Mouse (Mus musculus) liver, embryonic 15.5 days (tissue): ENCODE measurements around the gene Rnf44. TPM values are rescaled to one million over a fixed set of nuclear protein-coding genes. Genes with fewer than 3 reads are reported as not detected.
A peak's percentile ranks its signal among the peaks of the same experiment; 100 is the strongest.

Experiments used
- ATAC-seq: fragments of 200-750 bp; cut with Nextera tagmentation; 2 replicates; pipeline ENCODE4 v1.8.0; 2017; ENCODE audit warnings: moderate number of reproducible peaks, mild to moderate bottlenecking, moderate library complexity; ENCODE audit not compliant: insufficient read depth
- H3K27ac ChIP-seq: fragments of 300-500 bp; sonication (generic); replicated peaks from 2 replicates; pipeline ENCODE4 v1.5.1; 2015; ENCODE audit warnings: mild to moderate bottlenecking, inconsistent platforms
- H3K27me3 ChIP-seq: fragments of 300-500 bp; sonication (generic); 2 replicates; pipeline ENCODE4 v1.6.1; 2015; ENCODE audit warnings: mild to moderate bottlenecking, inconsistent platforms
- H3K36me3 ChIP-seq: fragments of 300-500 bp; sonication (generic); replicated peaks from 2 replicates; pipeline ENCODE4 v1.6.1; 2015; ENCODE audit warnings: moderate library complexity, mild to moderate bottlenecking, inconsistent platforms
- H3K4me1 ChIP-seq: fragments of 300-500 bp; sonication (generic); replicated peaks from 2 replicates; pipeline ENCODE4 v1.6.1; 2015; ENCODE audit warnings: inconsistent platforms
- H3K4me2 ChIP-seq: fragments of 300-500 bp; sonication (generic); 2 replicates; pipeline ENCODE4 v1.6.1; 2015; ENCODE audit warnings: moderate library complexity, mild to moderate bottlenecking, inconsistent platforms
- H3K4me3 ChIP-seq: fragments of 300-500 bp; sonication (generic); replicated peaks from 2 replicates; pipeline ENCODE4 v1.5.1; 2015; ENCODE audit warnings: mild to moderate bottlenecking, inconsistent platforms
- H3K9ac ChIP-seq: fragments of 300-500 bp; sonication (generic); 2 replicates; pipeline ENCODE4 v1.6.1; 2015; ENCODE audit warnings: moderate library complexity, mild to moderate bottlenecking, inconsistent platforms
- H3K9me3 ChIP-seq: fragments of 300-500 bp; sonication (generic); replicated peaks from 2 replicates; pipeline ENCODE4 v1.6.1; 2016; ENCODE audit warnings: inconsistent platforms
- WGBS: fragments of 180-500 bp; shearing (Covaris S2); methylation state at CpG from one replicate; pipeline ENCODE4 v1.1.7; 2015; ENCODE audit warnings: mixed read lengths; ENCODE audit not compliant: insufficient replicate concordance; 5-methylcytosine and 5-hydroxymethylcytosine counted together
- polyA plus RNA-seq: library from polyadenylated mRNA; unstranded; fragments of >200 nt; fragmentation: Nextera tagmentation; extraction: Ambion mirVana; gene quantifications from 2 replicates; pipeline ENCODE4 v1.2.1, GENCODE M21; 2015

Gene Rnf44
- polyA plus RNA-seq, 1 experiment from 2014 or later = 24.9 TPM

GRCm38 (mm10) chr13:54664509-54664908 lies 29.2 kb downstream of the Rnf44 start:
- ATAC-seq = no peak
- Histone ChIP-seq H3K27ac (no peak overlapping the region), H3K4me1 (no peaks in the 10 kb centered on the region), H3K4me3 (no peak overlapping the region), H3K9me3 (no peaks in the 10 kb centered on the region), H3K27me3 (no peaks in the 10 kb centered on the region), H3K9ac (no peak overlapping the region), H3K36me3 (peaks cover 38% of the 10 kb centered on the region), H3K4me2 (no peak overlapping the region)
- WGBS = 82% methylated on average over 1 of the region's 1 CpGs

GRCm38 (mm10) chr13:54663999-54664398 lies 29.7 kb downstream of the Rnf44 start:
- Histone ChIP-seq H3K27me3 (no peaks in the 10 kb centered on the region), H3K4me2 (no peak overlapping the region), H3K9ac (no peak overlapping the region), H3K4me1 (no peaks in the 10 kb centered on the region), H3K9me3 (no peaks in the 10 kb centered on the region), H3K4me3 (no peak overlapping the region), H3K36me3 (peaks cover 42% of the 10 kb centered on the region), H3K27ac (no peak overlapping the region)
- ATAC-seq = no peak
- WGBS = 81% methylated on average over 4 of the region's 4 CpGs

- H3K36me3 ChIP-seq = peaks cover 67% of the 10 kb centered on the region
- H3K4me3 ChIP-seq = no peak overlapping the region
- no peaks in the 10 kb centered on the region for H3K27me3 ChIP-seq
- no peaks in the 10 kb centered on the region for H3K9me3 ChIP-seq
- H3K4me2 ChIP-seq = no peak overlapping the region
- no peak for ATAC-seq
- no peak overlapping the region for H3K27ac ChIP-seq
- 87% methylated on average over 12 of the region's 12 CpGs for WGBS
- H3K9ac ChIP-seq = no peak overlapping the region
- H3K4me1 ChIP-seq = no peaks in the 10 kb centered on the region
Measured at GRCm38 (mm10) chr13:54661358-54661757, 32.3 kb downstream of the Rnf44 start.

GRCm38 (mm10) chr13:54660877-54661276 lies 32.8 kb downstream of the Rnf44 start:
- no peak overlapping the region for H3K27ac ChIP-seq
- H3K27me3 ChIP-seq = no peaks in the 10 kb centered on the region
- no peak for ATAC-seq
- WGBS = 77% methylated on average over 5 of the region's 5 CpGs
- H3K4me1 ChIP-seq = no peaks in the 10 kb centered on the region
- H3K36me3 ChIP-seq = peaks cover 72% of the 10 kb centered on the region
- no peak overlapping the region for H3K9ac ChIP-seq
- no peak overlapping the region for H3K4me2 ChIP-seq
- H3K4me3 ChIP-seq = no peak overlapping the region
- H3K9me3 ChIP-seq = no peaks in the 10 kb centered on the region

GRCm38 (mm10) chr13:54650461-54650860 lies 43.2 kb downstream of the Rnf44 start:
- no peaks in the 10 kb centered on the region for H3K27me3 ChIP-seq
- no peak overlapping the region for H3K9ac ChIP-seq
- no peak overlapping the region for H3K27ac ChIP-seq
- peaks cover 97% of the 10 kb centered on the region for H3K36me3 ChIP-seq
- WGBS = 81% methylated on average over 3 of the region's 3 CpGs
- ATAC-seq = no peak
- H3K4me3 ChIP-seq = no peak overlapping the region
- no peaks in the 10 kb centered on the region for H3K4me1 ChIP-seq
- no peak overlapping the region for H3K4me2 ChIP-seq
- no peaks in the 10 kb centered on the region for H3K9me3 ChIP-seq

GRCm38 (mm10) chr13:54635011-54635410 lies 58.7 kb downstream of the Rnf44 start:
- H3K36me3 ChIP-seq = peaks cover 39% of the 10 kb centered on the region
- no peaks in the 10 kb centered on the region for H3K27me3 ChIP-seq
- 78% methylated on average over 3 of the region's 3 CpGs for WGBS
- no peak overlapping the region for H3K27ac ChIP-seq
- ATAC-seq = no peak
- H3K4me2 ChIP-seq = no peak overlapping the region
- H3K9me3 ChIP-seq = no peaks in the 10 kb centered on the region
- no peak overlapping the region for H3K4me3 ChIP-seq
- H3K9ac ChIP-seq = no peak overlapping the region
- no peaks in the 10 kb centered on the region; the same call in 1 of the 2 replicates for H3K4me1 ChIP-seq

GRCm38 (mm10) chr13:54632731-54633277 lies 60.9 kb downstream of the Rnf44 start:
- Histone ChIP-seq H3K4me3 (no peak overlapping the region), H3K4me1 (peaks cover 7% of the 10 kb centered on the region), H3K27me3 (no peaks in the 10 kb centered on the region), H3K36me3 (peaks cover 19% of the 10 kb centered on the region), H3K4me2 (no peak overlapping the region), H3K9ac (no peak overlapping the region), H3K27ac (0 out of 2 replicates have a peak overlapping the region, but pooled peaks have one; percentile 43), H3K9me3 (no peaks in the 10 kb centered on the region)
- ATAC-seq = no peak
- 70% methylated on average over 3 of the region's 3 CpGs for WGBS

Other genes with a start within 250 kb of the Rnf44 start
- gene Thoc3, start 225.1 kb downstream of the Rnf44 start, polyA plus RNA-seq = 40.5 and 42.5 TPM in 2 replicates
- gene Simc1, start 190.1 kb downstream of the Rnf44 start, polyA plus RNA-seq = 2.0 and 2.4 TPM in 2 replicates
- gene 4833439L19Rik, start 128.5 kb downstream of the Rnf44 start, polyA plus RNA-seq = 48.5 and 49.7 TPM in 2 replicates
- 7.0 and 8.2 TPM in 2 replicates for gene Arl10, start 118.9 kb downstream of the Rnf44 start, polyA plus RNA-seq
- gene Nop16, start 103.8 kb downstream of the Rnf44 start, polyA plus RNA-seq = 43.2 and 47.0 TPM in 2 replicates
- 94.3 and 106 TPM in 2 replicates for gene Higd2a, start 103.7 kb downstream of the Rnf44 start, polyA plus RNA-seq
- 35.6 and 40.4 TPM in 2 replicates for gene Cltb, start 82.6 kb downstream of the Rnf44 start, polyA plus RNA-seq
- 28.5 and 28.9 TPM in 2 replicates for gene Faf2, start 72.1 kb downstream of the Rnf44 start, polyA plus RNA-seq
- gene Cdhr2, start 7.6 kb upstream of the Rnf44 start, polyA plus RNA-seq = 16.6 and 19.9 TPM in 2 replicates
- gene Gprin1, start 56.0 kb upstream of the Rnf44 start, polyA plus RNA-seq = 0.02 and 0.05 TPM in 2 replicates
- gene Sncb, start 72.7 kb upstream of the Rnf44 start, polyA plus RNA-seq = not detected in 2 replicates
- not detected in 2 replicates for gene Eif4e1b, start 90.1 kb upstream of the Rnf44 start, polyA plus RNA-seq
- gene Tspan17, start 95.5 kb upstream of the Rnf44 start, polyA plus RNA-seq = 1.0 and 1.8 TPM in 2 replicates